Mouse (Mus musculus): ENCODE data around the gene Sgpp2. TPM values are rescaled to one million over a fixed set of nuclear protein-coding genes. Genes with fewer than 3 reads are reported as not detected.

Sgpp2 gene
- total and polyA plus RNA-seq, 3 experiments, result 0.05 TPM; not detected in 2

DNA sequence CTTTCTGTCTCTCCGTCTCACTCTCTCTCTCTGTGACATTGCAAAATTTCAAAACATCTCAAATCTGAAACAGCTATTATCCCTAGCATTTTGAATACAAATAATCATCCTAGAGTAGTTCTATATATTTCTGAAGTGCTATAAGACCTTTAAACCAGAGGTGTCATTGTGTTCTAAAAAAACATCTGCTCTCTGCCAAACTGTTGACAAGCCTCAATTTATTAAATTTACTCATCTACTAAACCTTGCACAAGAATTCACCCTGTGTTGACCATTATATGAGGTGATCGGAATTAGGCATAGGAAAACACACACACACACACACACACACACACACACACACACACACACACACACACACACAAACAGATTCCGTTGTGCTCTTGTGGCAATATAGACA is 64.9 kb downstream of the Sgpp2 start:
- no peaks in the 10 kb centered on the region for H3K4me1 ChIP-seq (ENCODE audit: insufficient read depth, low read depth, low read length)
- DNase-seq (ENCODE audit: low spot score) (no peak), ATAC-seq (ENCODE audit: extremely low read depth, insufficient number of reproducible peaks, low FRiP score, poor library complexity, severe bottlenecking) (no peak)
- H3K36me3 ChIP-seq (replicated peaks), result no peaks in the 10 kb centered on the region
- no peaks in the 10 kb centered on the region for H3K9me3 ChIP-seq (replicated peaks)
- no peak overlapping the region for H3K4me3 ChIP-seq (ENCODE audit: low read depth, low read length)
- TF ChIP-seq CTCF (IDR thresholded peaks at IDR 0.05; ENCODE audit: low read depth, low read length) (no peak), TAL1 (conservative IDR thresholded peaks at IDR 0.05; ENCODE audit: low read depth, low read length) (no peak), POLR2AphosphoS5 (IDR thresholded peaks at IDR 0.05; ENCODE audit: insufficient replicate concordance, low read depth, low read length) (no peak), GATA1 (IDR thresholded peaks at IDR 0.05; ENCODE audit: borderline replicate concordance, low read length) (no peak), GATA2 (IDR thresholded peaks at IDR 0.05; ENCODE audit: borderline replicate concordance, low read depth, low read length) (no peak)
- H3K27me3 ChIP-seq (ENCODE audit: insufficient read depth, low read length), result peaks cover 9% of the 10 kb centered on the region; the same call in 1 of the 2 replicates

DNA sequence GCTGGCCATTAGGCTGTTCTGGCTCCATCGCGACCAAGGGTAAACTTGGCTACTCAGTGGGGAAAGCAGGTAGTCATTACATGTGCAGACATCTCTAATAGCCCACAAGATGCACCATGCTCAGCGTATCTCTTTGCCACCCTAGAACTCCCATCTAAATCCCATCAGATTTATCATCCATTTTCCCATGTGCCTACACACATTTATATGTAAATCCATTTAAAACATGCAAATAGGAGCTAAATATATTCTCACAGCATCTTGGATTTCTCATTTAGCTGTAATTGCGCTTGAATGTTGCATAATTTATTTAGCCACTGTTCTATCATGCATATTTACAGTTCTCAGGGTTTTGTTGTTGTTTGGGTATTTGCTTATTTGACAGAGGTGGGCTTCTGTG is 70.8 kb downstream of the Sgpp2 start:
- Histone ChIP-seq H3K9me3 (replicated peaks) (no peaks in the 10 kb centered on the region), H3K36me3 (replicated peaks) (no peaks in the 10 kb centered on the region), H3K27me3 (ENCODE audit: insufficient read depth, low read length) (peaks cover 17% of the 10 kb centered on the region), H3K4me3 (ENCODE audit: low read depth, low read length) (no peak overlapping the region), H3K4me1 (ENCODE audit: insufficient read depth, low read depth, low read length) (no peaks in the 10 kb centered on the region)
- no peak for TF ChIP-seq GATA2 (IDR thresholded peaks at IDR 0.05; ENCODE audit: borderline replicate concordance, low read depth, low read length)
- no peak for TF ChIP-seq GATA1 (IDR thresholded peaks at IDR 0.05; ENCODE audit: borderline replicate concordance, low read length)
- TF ChIP-seq TAL1 (conservative IDR thresholded peaks at IDR 0.05; ENCODE audit: low read depth, low read length), result no peak
- TF ChIP-seq CTCF (IDR thresholded peaks at IDR 0.05; ENCODE audit: low read depth, low read length), result no peak
- TF ChIP-seq POLR2AphosphoS5 (IDR thresholded peaks at IDR 0.05; ENCODE audit: insufficient replicate concordance, low read depth, low read length), result no peak
- no peak for ATAC-seq (ENCODE audit: extremely low read depth, insufficient number of reproducible peaks, low FRiP score, poor library complexity, severe bottlenecking)
- no peak for DNase-seq (ENCODE audit: low spot score)

DNA sequence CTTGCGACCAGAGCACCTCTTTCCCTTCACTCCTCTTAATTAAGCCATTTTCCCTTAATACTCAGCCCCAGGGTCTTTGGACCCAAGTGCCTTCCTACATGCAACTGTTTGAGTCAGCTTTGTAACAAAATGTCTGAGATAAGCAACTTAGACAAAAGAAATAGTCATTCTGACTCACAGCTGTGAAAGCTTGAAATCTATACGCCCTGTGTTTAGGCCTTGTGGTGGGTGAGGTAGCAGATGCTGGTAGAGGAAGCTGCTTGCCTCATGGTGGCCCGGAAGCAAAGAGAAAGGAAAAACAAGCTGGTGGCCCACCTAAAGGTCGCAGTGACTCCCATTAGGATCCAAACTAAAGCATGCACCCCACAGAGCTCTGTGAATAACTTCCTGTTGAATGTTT is 77.7 kb downstream of the Sgpp2 start:
- DNase-seq (ENCODE audit: low spot score), result no peak
- TF ChIP-seq TAL1 (conservative IDR thresholded peaks at IDR 0.05; ENCODE audit: low read depth, low read length), result no peak
- TF ChIP-seq GATA2 (IDR thresholded peaks at IDR 0.05; ENCODE audit: borderline replicate concordance, low read depth, low read length), result no peak
- no peak for TF ChIP-seq GATA1 (IDR thresholded peaks at IDR 0.05; ENCODE audit: borderline replicate concordance, low read length)
- no peak for TF ChIP-seq CTCF (IDR thresholded peaks at IDR 0.05; ENCODE audit: low read depth, low read length)
- TF ChIP-seq POLR2AphosphoS5 (IDR thresholded peaks at IDR 0.05; ENCODE audit: insufficient replicate concordance, low read depth, low read length), result no peak
- H3K27me3 ChIP-seq (ENCODE audit: insufficient read depth, low read length), result peaks cover 23% of the 10 kb centered on the region
- H3K36me3 ChIP-seq (replicated peaks), result no peaks in the 10 kb centered on the region
- no peaks in the 10 kb centered on the region for H3K9me3 ChIP-seq (replicated peaks)
- ATAC-seq (ENCODE audit: extremely low read depth, insufficient number of reproducible peaks, low FRiP score, poor library complexity, severe bottlenecking), result no peak
- H3K4me3 ChIP-seq (ENCODE audit: low read depth, low read length), result no peak overlapping the region
- no peaks in the 10 kb centered on the region for H3K4me1 ChIP-seq (ENCODE audit: insufficient read depth, low read depth, low read length)

DNA sequence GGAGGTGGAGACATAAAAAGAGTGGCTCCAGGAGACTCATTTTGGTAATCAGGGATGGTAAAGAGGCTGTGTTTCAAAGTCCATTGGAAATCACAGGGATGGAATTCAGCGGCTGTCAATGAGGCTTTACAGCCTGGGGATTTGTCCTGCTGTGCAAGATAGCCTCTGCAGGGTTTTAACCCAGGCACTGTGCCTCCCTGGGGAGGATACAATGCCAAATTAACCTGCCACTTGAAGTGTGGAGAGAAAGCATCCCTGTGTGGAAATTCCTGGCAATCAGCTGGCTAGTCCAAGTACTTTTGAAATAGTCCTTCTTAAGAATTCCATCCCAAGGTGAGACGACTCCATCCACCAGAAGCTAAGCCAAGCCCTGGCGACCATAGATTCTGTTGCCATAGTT is 78.7 kb downstream of the Sgpp2 start:
- TF ChIP-seq TAL1 (conservative IDR thresholded peaks at IDR 0.05; ENCODE audit: low read depth, low read length), result no peak
- TF ChIP-seq GATA1 (IDR thresholded peaks at IDR 0.05; ENCODE audit: borderline replicate concordance, low read length), result no peak
- no peak for TF ChIP-seq GATA2 (IDR thresholded peaks at IDR 0.05; ENCODE audit: borderline replicate concordance, low read depth, low read length)
- no peak for TF ChIP-seq POLR2AphosphoS5 (IDR thresholded peaks at IDR 0.05; ENCODE audit: insufficient replicate concordance, low read depth, low read length)
- no peak for TF ChIP-seq CTCF (IDR thresholded peaks at IDR 0.05; ENCODE audit: low read depth, low read length)
- H3K4me1 ChIP-seq (ENCODE audit: insufficient read depth, low read depth, low read length), result no peaks in the 10 kb centered on the region
- H3K9me3 ChIP-seq (replicated peaks), result no peaks in the 10 kb centered on the region
- ATAC-seq (ENCODE audit: extremely low read depth, insufficient number of reproducible peaks, low FRiP score, poor library complexity, severe bottlenecking) (no peak), DNase-seq (ENCODE audit: low spot score) (no peak)
- no peaks in the 10 kb centered on the region for H3K36me3 ChIP-seq (replicated peaks)
- no peak overlapping the region for H3K4me3 ChIP-seq (ENCODE audit: low read depth, low read length)
- H3K27me3 ChIP-seq (ENCODE audit: insufficient read depth, low read length), result peaks cover 24% of the 10 kb centered on the region

DNA sequence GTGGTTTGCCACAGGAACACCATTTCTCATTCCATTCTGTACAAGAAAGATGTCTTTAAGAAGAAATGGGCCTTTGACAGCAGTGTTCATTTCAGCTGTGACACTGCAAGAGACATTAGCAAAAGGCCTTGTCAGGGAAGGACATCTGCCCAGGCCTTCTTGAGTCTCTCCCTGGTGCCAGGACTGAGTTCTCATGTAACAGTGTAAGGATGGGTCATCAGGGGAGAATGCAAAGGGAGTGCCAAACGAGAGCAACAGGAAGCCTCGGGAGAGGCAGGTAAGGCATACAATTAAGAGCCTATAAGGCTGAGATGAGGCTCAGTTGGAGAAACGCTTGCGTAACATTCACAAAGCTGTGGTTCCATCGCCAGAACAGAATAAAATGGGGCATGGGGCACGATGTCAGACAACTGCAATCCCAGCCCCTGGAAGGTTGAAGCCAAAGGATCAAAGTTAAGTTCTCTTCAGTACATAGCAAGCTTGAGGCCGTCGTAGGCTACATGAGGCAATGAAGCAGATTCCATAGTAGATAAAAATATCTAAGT is 85.1 kb downstream of the Sgpp2 start:
- H3K27me3 ChIP-seq (ENCODE audit: insufficient read depth, low read length), result peaks cover 21% of the 10 kb centered on the region
- no peak overlapping the region for H3K4me3 ChIP-seq (ENCODE audit: low read depth, low read length)
- no peak for ATAC-seq (ENCODE audit: extremely low read depth, insufficient number of reproducible peaks, low FRiP score, poor library complexity, severe bottlenecking)
- peaks cover 5% of the 10 kb centered on the region; the same call in 1 of the 2 replicates for H3K4me1 ChIP-seq (ENCODE audit: insufficient read depth, low read depth, low read length)
- DNase-seq (ENCODE audit: low spot score), result no peak
- TF ChIP-seq CTCF (IDR thresholded peaks at IDR 0.05; ENCODE audit: low read depth, low read length) (no peak), GATA1 (IDR thresholded peaks at IDR 0.05; ENCODE audit: borderline replicate concordance, low read length) (no peak), TAL1 (conservative IDR thresholded peaks at IDR 0.05; ENCODE audit: low read depth, low read length) (no peak), GATA2 (IDR thresholded peaks at IDR 0.05; ENCODE audit: borderline replicate concordance, low read depth, low read length) (no peak), POLR2AphosphoS5 (IDR thresholded peaks at IDR 0.05; ENCODE audit: insufficient replicate concordance, low read depth, low read length) (no peak)
- H3K9me3 ChIP-seq (replicated peaks), result no peaks in the 10 kb centered on the region
- no peaks in the 10 kb centered on the region for H3K36me3 ChIP-seq (replicated peaks)

DNA sequence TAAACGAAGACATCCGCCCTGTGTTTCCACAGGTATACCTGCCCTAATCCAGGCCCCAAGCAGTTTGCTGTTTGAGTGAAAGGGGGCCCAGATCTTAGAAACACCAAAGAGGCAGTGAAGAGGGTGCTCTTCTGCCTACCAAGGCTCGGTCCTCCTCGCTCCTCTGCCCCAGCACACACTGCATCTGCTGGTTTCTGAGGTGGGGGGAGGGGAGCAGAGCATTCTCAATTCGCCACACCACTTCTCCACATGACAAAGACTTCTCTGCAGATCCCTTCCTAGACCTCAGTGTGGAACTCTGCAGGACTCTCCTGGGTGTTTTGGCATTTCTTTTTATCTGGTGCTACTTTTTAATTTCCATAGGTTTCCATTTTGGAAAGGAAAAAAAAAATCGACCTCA is 85.6 kb downstream of the Sgpp2 start:
- TF ChIP-seq GATA2 (IDR thresholded peaks at IDR 0.05; ENCODE audit: borderline replicate concordance, low read depth, low read length) (no peak), GATA1 (IDR thresholded peaks at IDR 0.05; ENCODE audit: borderline replicate concordance, low read length) (no peak), POLR2AphosphoS5 (IDR thresholded peaks at IDR 0.05; ENCODE audit: insufficient replicate concordance, low read depth, low read length) (no peak), TAL1 (conservative IDR thresholded peaks at IDR 0.05; ENCODE audit: low read depth, low read length) (no peak), CTCF (IDR thresholded peaks at IDR 0.05; ENCODE audit: low read depth, low read length) (no peak)
- Histone ChIP-seq H3K27me3 (ENCODE audit: insufficient read depth, low read length) (peaks cover 19% of the 10 kb centered on the region), H3K36me3 (replicated peaks) (no peaks in the 10 kb centered on the region), H3K4me1 (ENCODE audit: insufficient read depth, low read depth, low read length) (peaks cover 5% of the 10 kb centered on the region; the same call in 1 of the 2 replicates), H3K4me3 (ENCODE audit: low read depth, low read length) (no peak overlapping the region), H3K9me3 (replicated peaks) (no peaks in the 10 kb centered on the region)
- ATAC-seq (ENCODE audit: extremely low read depth, insufficient number of reproducible peaks, low FRiP score, poor library complexity, severe bottlenecking) (no peak), DNase-seq (ENCODE audit: low spot score) (no peak)

Measured in G1E (cell line).